Mouse (Mus musculus): ENCODE data around the gene Coro1a.

- no peak for TF ChIP-seq GATA1 (IDR thresholded peaks at IDR 0.05; ENCODE audit: borderline replicate concordance, low read length)
- no peak for TF ChIP-seq FLI1 (IDR thresholded peaks at IDR 0.05; ENCODE audit: low read length)
Observed at GRCm38 (mm10) chr7:126689021-126689420, 18.6 kb downstream of the Coro1a start.
